12 mouse cellular contexts compared by ENCODE assay signal in genomic region chr10:127524646-127525255, GRCm38 (mm10). TPM values are rescaled to one million over a fixed set of nuclear protein-coding genes. Genes with fewer than 3 reads are reported as not detected.
A peak's percentile ranks its signal among the peaks of the same experiment; 100 is the strongest.
DNase-seq lines count a peak whose midpoint lies in the region; ATAC-seq lines count a peak whose summit lies in the region.
"Had no signal": no experiment of that assay in that cellular context is flagged by ENCODE, and none has a peak within 500 bp of the region (broad histone marks: within the 10 kb centered on the region; RNA-seq: fewer than 3 reads in every experiment).

No protein-coding gene starts in this region.

- peak overlapping the region; percentile 9; the same call in 1 of the 2 replicates for H3K4me3 ChIP-seq in heart, embryonic 13.5 days
- no peak overlapping the region; the same call in 1 of the 2 replicates for H3K4me3 ChIP-seq in forebrain, embryonic 12.5 days (replicated peaks)
- peak overlapping the region; percentile 31 for H3K4me3 ChIP-seq in limb, embryonic 12.5 days (replicated peaks)
- no peak overlapping the region for H3K4me3 ChIP-seq in neural tube, embryonic 14.5 days (ENCODE audit: low read depth, low read length)
- H3K4me3 ChIP-seq: heart, embryonic 15.5 days had no signal

- no peaks in the 10 kb centered on the region for H3K9me3 ChIP-seq in heart, embryonic 13.5 days
- H3K9me3 ChIP-seq in forebrain, embryonic 12.5 days = no peaks in the 10 kb centered on the region
- H3K9me3 ChIP-seq in limb, embryonic 12.5 days = no peaks in the 10 kb centered on the region
- no peaks in the 10 kb centered on the region for H3K9me3 ChIP-seq in neural tube, embryonic 14.5 days (ENCODE audit: control insufficient read depth, low read length)
- H3K9me3 ChIP-seq: heart, embryonic 15.5 days had no signal

- peaks cover 10% of the 10 kb centered on the region for H3K36me3 ChIP-seq in heart, embryonic 13.5 days
- peaks cover 12% of the 10 kb centered on the region for H3K36me3 ChIP-seq in forebrain, embryonic 12.5 days (replicated peaks)
- H3K36me3 ChIP-seq in limb, embryonic 12.5 days = peaks cover 10% of the 10 kb centered on the region
- H3K36me3 ChIP-seq in neural tube, embryonic 14.5 days (ENCODE audit: control insufficient read depth, insufficient read depth, low read length) = peaks cover under 1% of the 10 kb centered on the region; the same call in 1 of the 2 replicates

- 3% methylated on average over 19 of the region's 23 CpGs for WGBS in heart, embryonic 13.5 days
- WGBS in forebrain, embryonic 12.5 days = 1% methylated on average over 23 of the region's 23 CpGs
- WGBS in limb, embryonic 12.5 days = 2% methylated on average over 19 of the region's 23 CpGs
- WGBS in neural tube, embryonic 14.5 days = 2% methylated on average over 22 of the region's 23 CpGs

- intact Hi-C loops in heart, postnatal 25 days (cut with DNase I) = no loop called here

- H3K27me3 ChIP-seq in heart, embryonic 13.5 days (replicated peaks) = peaks cover 71% of the 10 kb centered on the region
- peaks cover 70% of the 10 kb centered on the region for H3K27me3 ChIP-seq in forebrain, embryonic 12.5 days
- H3K27me3 ChIP-seq in limb, embryonic 12.5 days = peaks cover 69% of the 10 kb centered on the region
- no peaks in the 10 kb centered on the region for H3K27me3 ChIP-seq in neural tube, embryonic 14.5 days (ENCODE audit: control insufficient read depth, insufficient read depth, low read length)

- H3K27ac ChIP-seq in heart, embryonic 13.5 days (replicated peaks) = no peak overlapping the region
- H3K27ac ChIP-seq in forebrain, embryonic 12.5 days = peak overlapping the region; percentile 68
- no peak overlapping the region for H3K27ac ChIP-seq in limb, embryonic 12.5 days
- peak overlapping the region; percentile 13; the same call in 1 of the 2 replicates for H3K27ac ChIP-seq in neural tube, embryonic 14.5 days (ENCODE audit: low read depth, low read length)
- H3K27ac ChIP-seq: heart, embryonic 15.5 days had no signal

- DNase-seq in heart, postnatal 25 days (ENCODE audit: low spot score) = no peak
- DNase-seq in right cerebral cortex, postnatal 36 days (ENCODE audit: low spot score in 2 of 2) = no peak
- DNase-seq in gastrocnemius, postnatal 10 days = no peak
- DNase-seq: liver, postnatal 0 days; right cerebral cortex, postnatal 14 days had no signal

- peaks cover 32% of the 10 kb centered on the region for H3K4me1 ChIP-seq in heart, embryonic 13.5 days
- peaks cover 75% of the 10 kb centered on the region for H3K4me1 ChIP-seq in forebrain, embryonic 12.5 days
- H3K4me1 ChIP-seq in limb, embryonic 12.5 days (replicated peaks) = peaks cover 74% of the 10 kb centered on the region
- H3K4me1 ChIP-seq in neural tube, embryonic 14.5 days (ENCODE audit: control insufficient read depth, insufficient read depth, low read length) = peaks cover 57% of the 10 kb centered on the region

- H3K4me2 ChIP-seq in heart, embryonic 13.5 days = no peak overlapping the region
- peak overlapping the region; percentile 34 for H3K4me2 ChIP-seq in forebrain, embryonic 12.5 days
- H3K4me2 ChIP-seq in limb, embryonic 12.5 days = peak overlapping the region; percentile 50
- peak overlapping the region; percentile 23; the same call in 1 of the 2 replicates for H3K4me2 ChIP-seq in neural tube, embryonic 14.5 days (ENCODE audit: low read depth, low read length)
- H3K4me2 ChIP-seq: heart, embryonic 15.5 days had no signal

- H3K9ac ChIP-seq in heart, embryonic 13.5 days = no peak overlapping the region; the same call in 1 of the 2 replicates
- no peak overlapping the region for H3K9ac ChIP-seq in forebrain, embryonic 12.5 days
- H3K9ac ChIP-seq in limb, embryonic 12.5 days (replicated peaks) = no peak overlapping the region
- H3K9ac ChIP-seq in neural tube, embryonic 14.5 days (replicated peaks; ENCODE audit: low read depth, low read length) = peak overlapping the region; percentile 32; the same call in 1 of the 2 replicates
- H3K9ac ChIP-seq: heart, embryonic 15.5 days; liver, postnatal 0 days had no signal

- no peak for ATAC-seq in heart, embryonic 13.5 days (ENCODE audit: extremely low read depth, insufficient number of reproducible peaks, low FRiP score, low TSS enrichment)
- ATAC-seq in forebrain, embryonic 12.5 days (ENCODE audit: low FRiP score) = peak; percentile 22
- no peak for ATAC-seq in limb, embryonic 12.5 days (ENCODE audit: insufficient number of reproducible peaks, insufficient read depth, low FRiP score, low TSS enrichment, low read depth)
- ATAC-seq in neural tube, embryonic 14.5 days (ENCODE audit: low read depth) = no peak
- ATAC-seq in granulocyte monocyte progenitor cell, adult 5-6 weeks (replicated peaks; ENCODE audit: poor library complexity, severe bottlenecking) = no peak
- ATAC-seq: liver, postnatal 0 days had no signal

RNA-seq across cellular contexts. Expression of gene Shmt2, which starts 2.5 kb away (rescaled TPM):
- polyA plus RNA-seq in heart, embryonic 13.5 days (2015; fragmentation: Nextera tagmentation; extraction: Ambion mirVana) = 78.3 and 84.5 TPM in 2 replicates
- total RNA-seq in heart, postnatal 25 days (2021) = 10 to 100 TPM; 44.3 TPM
- 103 and 105 TPM in 2 replicates for polyA plus RNA-seq in forebrain, embryonic 12.5 days (2016; fragmentation: Nextera tagmentation; extraction: Ambion mirVana)
- 96.8 and 98.1 TPM in 2 replicates for polyA plus RNA-seq in limb, embryonic 12.5 days (2016; fragmentation: Nextera tagmentation; extraction: Ambion mirVana)
- 44.9 and 46.8 TPM in 2 replicates for polyA plus RNA-seq in neural tube, embryonic 14.5 days (2014; fragmentation: Nextera tagmentation; extraction: Ambion mirVana)
- total RNA-seq in granulocyte monocyte progenitor cell, adult 5-6 weeks (2014; fragmentation: Nextera tagmentation) = 126 and 187 TPM in 2 replicates
- 102 and 103 TPM in 2 replicates for total RNA-seq in granulocyte monocyte progenitor cell, adult 5-6 weeks (2017)
- total RNA-seq in gastrocnemius, postnatal 10 days (2021) = 10 to 100 TPM; 30.5 to 33.4 TPM

RNA-seq across cellular contexts. Expression of gene Nxph4, which starts 9.6 kb away (rescaled TPM):
- 0.62 TPM in 2 replicates for polyA plus RNA-seq in heart, embryonic 13.5 days (2015; fragmentation: Nextera tagmentation; extraction: Ambion mirVana)
- total RNA-seq in heart, postnatal 25 days (2021) = under 1 TPM; 0.31 to 0.34 TPM
- 60.0 and 62.4 TPM in 2 replicates for polyA plus RNA-seq in forebrain, embryonic 12.5 days (2016; fragmentation: Nextera tagmentation; extraction: Ambion mirVana)
- 4.2 and 6.3 TPM in 2 replicates for polyA plus RNA-seq in limb, embryonic 12.5 days (2016; fragmentation: Nextera tagmentation; extraction: Ambion mirVana)
- polyA plus RNA-seq in neural tube, embryonic 14.5 days (2014; fragmentation: Nextera tagmentation; extraction: Ambion mirVana) = 80.1 and 80.4 TPM in 2 replicates
- total RNA-seq in granulocyte monocyte progenitor cell, adult 5-6 weeks (2014; fragmentation: Nextera tagmentation) = not detected in 2 replicates
- not detected in 2 replicates for total RNA-seq in granulocyte monocyte progenitor cell, adult 5-6 weeks (2017)
- 1 to 10 TPM; 1.6 to 1.9 TPM for total RNA-seq in gastrocnemius, postnatal 10 days (2021)
- total RNA-seq: monocyte, adult 5-6 weeks had no signal
- polyA plus RNA-seq: liver, postnatal 0 days had no signal

RNA-seq across cellular contexts. Expression of gene Ndufa4l2, which starts 10.0 kb away (rescaled TPM):
- polyA plus RNA-seq in heart, embryonic 13.5 days (2015; fragmentation: Nextera tagmentation; extraction: Ambion mirVana) = 14.2 and 18.1 TPM in 2 replicates
- total RNA-seq in heart, postnatal 25 days (2021) = 10 to 100 TPM; 22.6 to 33.1 TPM
- 5.9 and 9.0 TPM in 2 replicates for polyA plus RNA-seq in forebrain, embryonic 12.5 days (2016; fragmentation: Nextera tagmentation; extraction: Ambion mirVana)
- 0.60 and 1.6 TPM in 2 replicates for polyA plus RNA-seq in limb, embryonic 12.5 days (2016; fragmentation: Nextera tagmentation; extraction: Ambion mirVana)
- 9.7 and 13.5 TPM in 2 replicates for polyA plus RNA-seq in neural tube, embryonic 14.5 days (2014; fragmentation: Nextera tagmentation; extraction: Ambion mirVana)
- total RNA-seq in granulocyte monocyte progenitor cell, adult 5-6 weeks (2014; fragmentation: Nextera tagmentation) = 1.2 TPM in 1 of 2 replicates, not detected in the other
- not detected in 2 replicates for total RNA-seq in granulocyte monocyte progenitor cell, adult 5-6 weeks (2017)
- total RNA-seq in gastrocnemius, postnatal 10 days (2021) = 10 to 100 TPM; 20.5 to 24.2 TPM
- total RNA-seq: monocyte, adult 5-6 weeks had no signal

RNA-seq across cellular contexts. Expression of gene Stac3, which starts 23.3 kb away (rescaled TPM):
- 0.76 and 1.0 TPM in 2 replicates for polyA plus RNA-seq in heart, embryonic 13.5 days (2015; fragmentation: Nextera tagmentation; extraction: Ambion mirVana)
- under 1 TPM; 0.22 to 0.70 TPM for total RNA-seq in heart, postnatal 25 days (2021)
- polyA plus RNA-seq in forebrain, embryonic 12.5 days (2016; fragmentation: Nextera tagmentation; extraction: Ambion mirVana) = 1.2 and 1.8 TPM in 2 replicates
- polyA plus RNA-seq in limb, embryonic 12.5 days (2016; fragmentation: Nextera tagmentation; extraction: Ambion mirVana) = 11.5 and 11.7 TPM in 2 replicates
- 0.31 TPM in 1 of 2 replicates, not detected in the other for polyA plus RNA-seq in neural tube, embryonic 14.5 days (2014; fragmentation: Nextera tagmentation; extraction: Ambion mirVana)
- total RNA-seq in granulocyte monocyte progenitor cell, adult 5-6 weeks (2014; fragmentation: Nextera tagmentation) = 0.90 TPM in 1 of 2 replicates, not detected in the other
- 0.13 and 0.26 TPM in 2 replicates for total RNA-seq in granulocyte monocyte progenitor cell, adult 5-6 weeks (2017)
- total RNA-seq in gastrocnemius, postnatal 10 days (2021) = 100 to 1,000 TPM; 272 to 307 TPM

Comparison
In these comparisons a context has a peak if more than half of its experiments do, and no peak if none do; other contexts are left out.
1. H3K27ac ChIP-seq: peak in forebrain, embryonic 12.5 days (single experiment) and neural tube, embryonic 14.5 days (single experiment); none in heart, embryonic 13.5 days (single experiment) and limb, embryonic 12.5 days (single experiment).
2. H3K4me3 ChIP-seq: peak in heart, embryonic 13.5 days (single experiment) and limb, embryonic 12.5 days (single experiment); none in forebrain, embryonic 12.5 days (single experiment) and neural tube, embryonic 14.5 days (single experiment).